Mouse (Mus musculus) c-Kit-positive CD71-positive TER-119-positive erythroid progenitor cells, embryonic 14.5 days (primary cell): ENCODE results near the gene Axdnd1.
"Not testable (repeated sequence)": the region's sequence is repeated elsewhere in the genome, so short reads cannot be mapped to it uniquely, and the experiment has no call there.

Experiments
- DNase-seq: peaks from one replicate; pipeline ENCODE4 v3.0.0-alpha.2; 2013; ENCODE audit warnings: low spot score

The Axdnd1 gene

GRCm38 (mm10) chr1:156323126-156323525, 97.8 kb downstream of the Axdnd1 start:
- no peak for DNase-seq

GRCm38 (mm10) chr1:156310630-156311029, 110.3 kb downstream of the Axdnd1 start, which contains the start of gene Nphs2:
Nphs2 (plus strand) TSS chr1:156310727.
- DNase-seq, result no peak

GRCm38 (mm10) chr1:156308595-156308994, 112.4 kb downstream of the Axdnd1 start:
- DNase-seq, result no peak

- DNase-seq, result no peak
These were observed 117.8 kb downstream of the Axdnd1 start, which contains the start of gene Tdrd5 for GRCm38 (mm10) chr1:156302911-156303749. Tdrd5 (minus strand) TSS chr1:156303664.

GRCm38 (mm10) chr1:156290016-156290415, 130.9 kb downstream of the Axdnd1 start:
- DNase-seq, result no peak

GRCm38 (mm10) chr1:156289222-156289587, 131.8 kb downstream of the Axdnd1 start:
- DNase-seq, result not testable (repeated sequence)

GRCm38 (mm10) chr1:156288556-156289221, 132.3 kb downstream of the Axdnd1 start:
- no peak for DNase-seq

GRCm38 (mm10) chr1:156285541-156285896, 135.4 kb downstream of the Axdnd1 start:
- DNase-seq, result no peak

- no peak for DNase-seq
These were observed 136.0 kb downstream of the Axdnd1 start for GRCm38 (mm10) chr1:156284851-156285540.

GRCm38 (mm10) chr1:156284207-156284606, 136.8 kb downstream of the Axdnd1 start:
- no peak for DNase-seq

GRCm38 (mm10) chr1:156280131-156280530, 140.8 kb downstream of the Axdnd1 start:
- no peak for DNase-seq

- no peak for DNase-seq
These were observed 147.3 kb downstream of the Axdnd1 start for GRCm38 (mm10) chr1:156273647-156274046.
